Mouse (Mus musculus) heart, embryonic 16.5 days (tissue): ENCODE data around the gene Grm4. TPM values are rescaled to one million over a fixed set of nuclear protein-coding genes. Genes with fewer than 3 reads are reported as not detected.

Source experiments
- ATAC-seq: fragments of 200-750 bp; cut with Nextera tagmentation; replicated peaks from 2 replicates; pipeline ENCODE4 v1.8.0; 2017; ENCODE audit warnings: moderate number of reproducible peaks; ENCODE audit not compliant: insufficient read depth, low FRiP score; ENCODE audit errors: extremely low read depth
- H3K27ac ChIP-seq: fragments of 300-500 bp; sonication (generic); 2 replicates; pipeline ENCODE4 v1.5.1; 2014; ENCODE audit warnings: mild to moderate bottlenecking, low read length, control low read depth, moderate library complexity
- H3K27me3 ChIP-seq: fragments of 300-500 bp; sonication (generic); 2 replicates; pipeline ENCODE4 v1.6.1; 2014; ENCODE audit warnings: low read length, mixed read lengths; ENCODE audit not compliant: control insufficient read depth, insufficient read depth
- H3K36me3 ChIP-seq: fragments of 300-500 bp; sonication (generic); 2 replicates; pipeline ENCODE4 v1.6.1; 2014; ENCODE audit not compliant: control insufficient read depth, insufficient read depth
- H3K4me1 ChIP-seq: fragments of 300-500 bp; sonication (generic); 2 replicates; pipeline ENCODE4 v1.6.1; 2014; ENCODE audit warnings: low read length, mixed read lengths; ENCODE audit not compliant: control insufficient read depth, insufficient read depth
- H3K4me2 ChIP-seq: fragments of 300-500 bp; sonication (generic); 2 replicates; pipeline ENCODE4 v1.6.1; 2014; ENCODE audit warnings: low read depth, mild to moderate bottlenecking, control low read depth, low read length
- H3K4me3 ChIP-seq: fragments of 300-500 bp; sonication (generic); 2 replicates; pipeline ENCODE4 v1.5.1; 2014; ENCODE audit warnings: mild to moderate bottlenecking, control low read depth, low read length
- H3K9ac ChIP-seq: fragments of 300-500 bp; sonication (generic); 2 replicates; pipeline ENCODE4 v1.6.1; 2014; ENCODE audit warnings: low read length, control low read depth
- H3K9me3 ChIP-seq: fragments of 300-500 bp; sonication (generic); replicated peaks from 2 replicates; pipeline ENCODE4 v1.6.1; 2016; ENCODE audit warnings: low read length; ENCODE audit not compliant: control insufficient read depth
- WGBS: fragments of 180-500 bp; shearing (Covaris S2); extraction: QIAGEN DNeasy Blood & Tissue Kit; methylation state at CpG from one replicate; pipeline ENCODE4 v1.1.7; 2014; 5-methylcytosine and 5-hydroxymethylcytosine counted together
- polyA plus RNA-seq: library from polyadenylated mRNA; unstranded; fragments of >200 nt; fragmentation: Nextera tagmentation; extraction: Ambion mirVana; gene quantifications from 2 replicates; pipeline ENCODE4 v1.2.1, GENCODE M21; 2015

Gene Grm4
- polyA plus RNA-seq, 1 experiment from 2014 or later: 0.30 TPM

GRCm38 (mm10) chr17:27534718-27535117 lies 13.5 kb upstream of the Grm4 start:
- 4% methylated on average over 10 of the region's 10 CpGs for WGBS
- no peak overlapping the region for H3K4me2 ChIP-seq
- no peaks in the 10 kb centered on the region for H3K4me1 ChIP-seq
- H3K27ac ChIP-seq: no peak overlapping the region
- no peaks in the 10 kb centered on the region for H3K36me3 ChIP-seq
- H3K9ac ChIP-seq: no peak overlapping the region
- 0 out of 2 replicates have a peak, but pooled peaks cover 2% of the 10 kb centered on the region for H3K9me3 ChIP-seq
- no peak overlapping the region for H3K4me3 ChIP-seq
- ATAC-seq: peak; percentile 72
- no peaks in the 10 kb centered on the region for H3K27me3 ChIP-seq

GRCm38 (mm10) chr17:27533354-27533753 lies 12.2 kb upstream of the Grm4 start:
- Histone ChIP-seq H3K36me3 (no peaks in the 10 kb centered on the region), H3K9me3 (0 out of 2 replicates have a peak, but pooled peaks cover 2% of the 10 kb centered on the region), H3K4me2 (no peak overlapping the region), H3K4me3 (no peak overlapping the region), H3K4me1 (no peaks in the 10 kb centered on the region), H3K27me3 (no peaks in the 10 kb centered on the region), H3K27ac (no peak overlapping the region), H3K9ac (no peak overlapping the region)
- WGBS: 88% methylated on average over 3 of the region's 3 CpGs
- no peak for ATAC-seq

- WGBS: 82% methylated on average over 8 of the region's 8 CpGs
- no peaks in the 10 kb centered on the region for H3K27me3 ChIP-seq
Observed at GRCm38 (mm10) chr17:27532095-27532494, 10.9 kb upstream of the Grm4 start.

GRCm38 (mm10) chr17:27528767-27529166 lies 7.6 kb upstream of the Grm4 start:
- WGBS: 74% methylated on average over 5 of the region's 5 CpGs
- no peaks in the 10 kb centered on the region for H3K36me3 ChIP-seq
- H3K4me2 ChIP-seq: no peak overlapping the region
- no peak overlapping the region for H3K27ac ChIP-seq
- H3K4me1 ChIP-seq: no peaks in the 10 kb centered on the region
- no peaks in the 10 kb centered on the region for H3K27me3 ChIP-seq
- no peak overlapping the region for H3K4me3 ChIP-seq
- H3K9me3 ChIP-seq: peaks cover 2% of the 10 kb centered on the region; the same call in 1 of the 2 replicates
- H3K9ac ChIP-seq: no peak overlapping the region
- no peak for ATAC-seq

More at GRCm38 (mm10) chr17:27532095-27532494, 10.9 kb upstream of the Grm4 start:
- Histone ChIP-seq H3K4me3 (no peak overlapping the region), H3K27ac (no peak overlapping the region), H3K9ac (no peak overlapping the region), H3K4me1 (no peaks in the 10 kb centered on the region), H3K9me3 (0 out of 2 replicates have a peak, but pooled peaks cover 2% of the 10 kb centered on the region), H3K4me2 (no peak overlapping the region), H3K36me3 (no peaks in the 10 kb centered on the region)
- ATAC-seq: no peak

DNA sequence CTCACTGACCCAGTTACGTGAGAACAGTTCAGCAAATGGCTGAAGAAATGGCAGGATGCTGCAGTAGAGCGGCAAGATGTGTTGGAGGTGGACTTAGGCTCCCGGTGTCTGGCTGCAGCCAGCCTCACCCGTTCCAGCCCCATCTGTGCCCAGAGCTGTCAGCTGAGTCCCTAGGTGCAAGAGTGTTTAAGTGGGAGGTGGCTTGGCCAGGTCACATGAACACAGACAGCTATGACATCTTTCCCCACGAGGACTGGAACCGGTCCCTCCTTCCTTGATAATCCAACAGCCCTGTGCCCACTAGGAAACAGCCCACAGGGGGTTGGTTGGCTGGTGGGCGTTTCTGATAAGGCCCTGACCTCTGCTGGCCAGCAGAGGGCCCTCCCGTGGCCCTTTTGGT lies 6.8 kb upstream of the Grm4 start:
- no peak for ATAC-seq
- Histone ChIP-seq H3K9ac (no peak overlapping the region), H3K4me2 (no peak overlapping the region), H3K27ac (no peak overlapping the region), H3K27me3 (no peaks in the 10 kb centered on the region), H3K36me3 (no peaks in the 10 kb centered on the region), H3K9me3 (no peaks in the 10 kb centered on the region; the same call in 1 of the 2 replicates), H3K4me3 (no peak overlapping the region), H3K4me1 (no peaks in the 10 kb centered on the region)
- 48% methylated on average over 8 of the region's 8 CpGs for WGBS

DNA sequence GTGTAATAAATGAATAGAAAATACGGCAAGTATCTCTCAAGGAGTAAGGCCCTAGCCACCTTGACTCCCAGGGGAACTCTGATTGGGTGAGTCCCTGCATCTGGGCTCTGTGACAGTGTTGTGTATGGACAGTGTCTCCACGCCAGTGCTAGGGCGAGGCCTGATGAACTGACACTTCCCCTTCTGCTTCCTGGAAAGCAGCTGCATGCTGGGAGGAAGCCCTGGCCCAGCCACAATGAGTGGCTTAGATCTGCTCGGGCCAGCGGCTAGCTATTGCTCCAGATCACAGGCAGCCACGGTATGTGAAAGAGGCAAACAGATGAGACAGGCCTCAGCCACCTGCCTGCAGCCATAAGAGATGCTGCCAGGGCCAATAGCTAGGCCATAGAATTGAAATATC lies 6.0 kb upstream of the Grm4 start:
- H3K9ac ChIP-seq: no peak overlapping the region
- peaks cover 4% of the 10 kb centered on the region; the same call in 1 of the 2 replicates for H3K27me3 ChIP-seq
- H3K4me1 ChIP-seq: no peaks in the 10 kb centered on the region
- no peak overlapping the region for H3K4me3 ChIP-seq
- H3K27ac ChIP-seq: no peak overlapping the region
- H3K4me2 ChIP-seq: no peak overlapping the region
- no peaks in the 10 kb centered on the region for H3K36me3 ChIP-seq
- WGBS: 67% methylated on average over 6 of the region's 6 CpGs
- no peak for ATAC-seq
- no peaks in the 10 kb centered on the region; the same call in 1 of the 2 replicates for H3K9me3 ChIP-seq

GRCm38 (mm10) chr17:27523121-27523520 lies 1.9 kb upstream of the Grm4 start:
- ATAC-seq: no peak
- Histone ChIP-seq H3K27ac (no peak overlapping the region), H3K4me2 (no peak overlapping the region), H3K36me3 (no peaks in the 10 kb centered on the region), H3K4me1 (no peaks in the 10 kb centered on the region), H3K9ac (no peak overlapping the region), H3K4me3 (no peak overlapping the region), H3K27me3 (peaks cover 41% of the 10 kb centered on the region), H3K9me3 (no peaks in the 10 kb centered on the region; the same call in 1 of the 2 replicates)
- 69% methylated on average over 7 of the region's 7 CpGs for WGBS

DNA sequence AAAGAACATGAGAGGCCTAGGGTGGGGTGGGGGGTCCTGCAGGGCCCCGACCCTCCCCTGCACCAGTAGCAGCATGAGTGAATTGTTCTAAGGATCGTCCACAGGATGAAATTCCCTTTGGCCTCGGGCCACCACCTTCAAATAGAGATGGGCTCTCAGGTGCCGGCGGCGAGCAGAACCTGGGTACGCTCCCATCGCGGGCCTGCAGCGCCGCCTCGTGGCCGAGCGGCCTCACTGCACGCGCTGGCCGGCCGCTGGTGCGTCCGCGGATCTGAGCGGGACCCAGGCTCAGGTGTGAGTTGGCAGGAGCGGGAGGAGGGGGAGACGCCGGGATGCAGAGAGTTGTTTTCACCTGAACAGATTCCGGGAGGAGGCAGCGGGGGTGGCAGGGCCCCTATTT lies 646 bp downstream of the Grm4 start:
- H3K4me3 ChIP-seq: no peak overlapping the region
- H3K27ac ChIP-seq: no peak overlapping the region
- H3K4me2 ChIP-seq: no peak overlapping the region
- ATAC-seq: no peak
- H3K9me3 ChIP-seq: no peaks in the 10 kb centered on the region; the same call in 1 of the 2 replicates
- no peaks in the 10 kb centered on the region for H3K4me1 ChIP-seq
- no peak overlapping the region for H3K9ac ChIP-seq
- H3K36me3 ChIP-seq: no peaks in the 10 kb centered on the region
- H3K27me3 ChIP-seq: peaks cover 62% of the 10 kb centered on the region
- WGBS: under 1% methylated on average over 27 of the region's 27 CpGs

DNA sequence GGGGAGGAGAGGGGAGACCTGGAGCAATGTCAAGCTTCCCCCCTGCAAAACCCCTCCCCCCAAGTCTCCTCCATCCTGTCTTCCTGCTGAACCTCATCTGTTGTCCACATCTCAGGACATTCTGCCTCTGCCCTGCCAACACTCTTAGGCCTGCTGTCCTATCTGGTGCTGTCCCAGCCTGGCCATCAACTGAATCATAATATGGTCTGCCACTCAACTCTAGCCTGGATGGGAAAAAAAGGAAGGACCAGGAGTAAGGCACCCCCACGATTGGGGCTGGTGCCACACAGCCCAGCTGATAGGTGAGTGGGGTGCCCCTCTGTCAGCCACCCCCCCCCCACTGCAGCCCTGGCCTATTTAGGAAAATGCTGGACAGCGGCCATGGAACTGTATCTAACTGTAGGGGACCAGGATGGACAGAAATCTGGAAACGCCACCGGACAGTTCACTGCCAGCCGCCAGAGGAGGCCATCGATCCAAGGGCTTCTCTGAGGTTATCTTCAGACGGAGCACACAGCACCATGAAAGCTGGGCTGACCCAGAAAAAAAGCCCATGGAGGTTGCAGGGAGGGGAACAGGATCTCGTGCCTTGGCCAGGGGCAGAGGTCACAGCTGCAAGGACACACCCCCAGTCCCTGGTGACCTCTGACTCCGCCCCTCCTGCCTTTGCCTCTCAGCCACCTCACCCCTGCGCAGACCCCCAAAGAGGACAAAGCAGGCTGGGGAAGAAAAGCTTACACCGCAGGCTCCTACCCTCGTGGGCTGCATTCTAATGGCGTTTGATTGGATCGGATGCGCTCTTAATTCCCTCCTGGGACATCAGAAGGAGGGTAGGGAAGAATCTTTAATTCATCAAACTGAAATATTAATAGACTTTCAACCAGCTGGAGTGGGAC lies 2.3 kb downstream of the Grm4 start:
- H3K27ac ChIP-seq: no peak overlapping the region
- no peaks in the 10 kb centered on the region for H3K9me3 ChIP-seq
- H3K4me1 ChIP-seq: peaks cover under 1% of the 10 kb centered on the region; the same call in 1 of the 2 replicates
- WGBS: 46% methylated on average over 15 of the region's 15 CpGs
- peaks cover 78% of the 10 kb centered on the region for H3K27me3 ChIP-seq
- no peak overlapping the region for H3K4me2 ChIP-seq
- H3K9ac ChIP-seq: no peak overlapping the region
- ATAC-seq: no peak
- H3K4me3 ChIP-seq: no peak overlapping the region
- no peaks in the 10 kb centered on the region for H3K36me3 ChIP-seq
